Mouse (Mus musculus): ENCODE results near the gene Nek11. TPM values are rescaled to one million over a fixed set of nuclear protein-coding genes. Genes with fewer than 3 reads are reported as not detected.

Nek11 gene
- polyA plus RNA-seq, 1 experiment from 2014 or later = 4.0 TPM

DNA sequence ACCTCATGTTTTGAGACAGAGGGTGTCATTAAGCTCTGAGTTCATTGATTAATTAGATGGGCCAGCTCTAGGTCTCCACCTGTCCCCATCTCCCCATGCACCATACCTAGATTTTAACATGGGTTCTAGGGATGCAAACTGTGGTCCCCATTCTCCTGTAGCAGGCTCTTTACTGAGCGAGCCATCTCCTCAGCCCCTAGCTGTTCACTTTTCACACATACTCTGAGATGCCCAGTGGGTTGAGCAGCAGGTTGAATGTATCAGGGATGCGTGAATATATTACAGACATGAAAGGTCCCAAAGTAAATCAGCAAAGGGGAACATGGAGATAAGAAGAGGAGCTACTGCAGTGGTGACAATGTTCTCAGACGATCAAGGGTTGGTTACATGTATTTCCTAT, 52.8 kb downstream of the Nek11 start:
- no peaks in the 10 kb centered on the region for H3K36me3 ChIP-seq (ENCODE audit: control insufficient read depth, insufficient read depth, low read length)
- H3K4me3 ChIP-seq (ENCODE audit: low read depth, low read length) = no peak overlapping the region
- H3K9me3 ChIP-seq (ENCODE audit: control insufficient read depth, low read length) = no peaks in the 10 kb centered on the region
- peak; percentile 41; the same call in 1 of the 2 replicates for ATAC-seq (ENCODE audit: low read depth)
- no peak overlapping the region for H3K9ac ChIP-seq (replicated peaks; ENCODE audit: low read depth, low read length)
- no peaks in the 10 kb centered on the region for H3K27me3 ChIP-seq (ENCODE audit: control insufficient read depth, insufficient read depth, low read length)
- H3K4me1 ChIP-seq (ENCODE audit: control insufficient read depth, insufficient read depth, low read length) = no peaks in the 10 kb centered on the region
- 67% methylated on average over 3 of the region's 3 CpGs for WGBS
- no peak overlapping the region for H3K4me2 ChIP-seq (ENCODE audit: low read depth, low read length)
- H3K27ac ChIP-seq (ENCODE audit: low read depth, low read length) = peak overlapping the region; percentile 72

DNA sequence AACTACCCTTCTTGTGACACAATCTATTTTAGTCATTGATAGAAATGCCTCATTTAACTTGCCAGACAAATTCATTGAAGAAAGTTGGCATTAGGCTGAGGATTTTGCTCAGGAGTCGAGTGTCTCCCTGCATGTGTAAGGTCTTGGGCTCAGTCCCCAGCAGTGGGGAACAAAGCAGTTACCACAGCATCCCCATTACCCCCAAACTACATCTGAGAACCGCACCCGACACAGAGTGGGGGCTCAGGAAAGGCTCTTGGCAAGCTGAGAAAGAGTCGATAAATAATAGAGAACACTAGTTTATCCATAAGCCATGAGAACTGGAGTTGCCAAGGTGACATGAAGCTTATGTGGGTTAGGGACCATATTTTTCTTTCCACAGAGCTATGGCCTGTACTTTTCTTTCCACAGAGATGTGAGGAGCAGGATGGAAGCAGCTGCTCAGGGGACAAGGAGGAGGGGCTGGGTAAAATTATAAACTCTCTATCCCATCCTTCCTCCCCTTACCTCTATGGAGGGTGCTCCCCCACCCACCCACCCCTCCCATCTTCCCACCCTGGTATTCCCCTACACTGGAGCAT, 62.8 kb downstream of the Nek11 start:
- Histone ChIP-seq H3K4me2 (ENCODE audit: low read depth, low read length) (no peak overlapping the region), H3K4me1 (ENCODE audit: control insufficient read depth, insufficient read depth, low read length) (no peaks in the 10 kb centered on the region), H3K9me3 (ENCODE audit: control insufficient read depth, low read length) (no peaks in the 10 kb centered on the region), H3K4me3 (ENCODE audit: low read depth, low read length) (no peak overlapping the region), H3K27ac (ENCODE audit: low read depth, low read length) (no peak overlapping the region), H3K36me3 (ENCODE audit: control insufficient read depth, insufficient read depth, low read length) (no peaks in the 10 kb centered on the region), H3K27me3 (ENCODE audit: control insufficient read depth, insufficient read depth, low read length) (no peaks in the 10 kb centered on the region), H3K9ac (replicated peaks; ENCODE audit: low read depth, low read length) (no peak overlapping the region)
- 69% methylated on average over 4 of the region's 4 CpGs for WGBS
- peak; percentile 87 for ATAC-seq (ENCODE audit: low read depth)

DNA sequence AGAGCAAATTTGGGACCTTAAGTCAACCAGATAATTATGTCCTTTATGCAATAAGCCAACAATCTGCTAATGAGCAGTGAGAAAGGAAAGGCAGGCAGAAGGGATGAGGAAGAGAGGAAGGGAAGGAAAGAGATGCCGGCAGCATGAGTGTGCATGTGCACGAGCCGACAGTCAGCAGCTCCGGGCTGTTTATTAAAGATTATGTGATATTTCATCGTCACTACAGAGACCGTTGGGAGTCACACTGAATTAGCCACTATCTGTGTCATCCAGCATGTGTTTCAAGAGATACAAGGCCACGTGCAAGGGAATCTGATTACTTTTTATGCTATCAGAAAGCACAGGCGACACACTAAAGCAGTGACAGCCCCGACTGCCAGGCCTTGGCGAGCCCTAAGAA, 73.5 kb downstream of the Nek11 start:
- no peak for ATAC-seq (ENCODE audit: low read depth)
- Histone ChIP-seq H3K4me3 (ENCODE audit: low read depth, low read length) (no peak overlapping the region), H3K27ac (ENCODE audit: low read depth, low read length) (no peak overlapping the region), H3K36me3 (ENCODE audit: control insufficient read depth, insufficient read depth, low read length) (no peaks in the 10 kb centered on the region), H3K9ac (replicated peaks; ENCODE audit: low read depth, low read length) (no peak overlapping the region), H3K27me3 (ENCODE audit: control insufficient read depth, insufficient read depth, low read length) (no peaks in the 10 kb centered on the region), H3K4me2 (ENCODE audit: low read depth, low read length) (no peak overlapping the region), H3K4me1 (ENCODE audit: control insufficient read depth, insufficient read depth, low read length) (no peaks in the 10 kb centered on the region), H3K9me3 (ENCODE audit: control insufficient read depth, low read length) (no peaks in the 10 kb centered on the region)
- 77% methylated on average over 10 of the region's 10 CpGs for WGBS

DNA sequence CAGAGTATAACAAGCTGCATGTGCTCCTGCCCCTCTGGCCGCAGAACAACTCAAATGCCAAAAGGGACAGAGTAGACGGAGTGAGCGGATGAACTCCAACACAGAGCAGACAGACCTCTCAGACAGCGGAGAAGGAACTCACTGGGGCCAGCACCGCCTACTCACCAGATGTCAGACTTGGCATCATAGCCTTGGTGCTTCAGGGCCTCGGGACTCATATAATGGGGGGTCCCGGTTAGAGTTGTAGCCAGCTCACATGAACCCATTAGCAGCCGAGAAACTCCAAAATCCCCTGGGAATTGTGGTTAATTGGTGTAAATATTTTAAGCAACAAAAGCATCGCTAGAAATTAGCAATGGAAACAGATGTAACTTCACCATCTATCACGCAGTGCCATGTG, 82.1 kb downstream of the Nek11 start:
- 46% methylated on average over 10 of the region's 10 CpGs for WGBS
- H3K4me2 ChIP-seq (ENCODE audit: low read depth, low read length) = no peak overlapping the region
- no peaks in the 10 kb centered on the region for H3K27me3 ChIP-seq (ENCODE audit: control insufficient read depth, insufficient read depth, low read length)
- H3K27ac ChIP-seq (ENCODE audit: low read depth, low read length) = 0 out of 2 replicates have a peak overlapping the region, but pooled peaks have one; percentile 28
- H3K9me3 ChIP-seq (ENCODE audit: control insufficient read depth, low read length) = no peaks in the 10 kb centered on the region
- peaks cover 5% of the 10 kb centered on the region; the same call in 1 of the 2 replicates for H3K4me1 ChIP-seq (ENCODE audit: control insufficient read depth, insufficient read depth, low read length)
- ATAC-seq (ENCODE audit: low read depth) = peak; percentile 66
- no peak overlapping the region for H3K9ac ChIP-seq (replicated peaks; ENCODE audit: low read depth, low read length)
- H3K4me3 ChIP-seq (ENCODE audit: low read depth, low read length) = no peak overlapping the region
- H3K36me3 ChIP-seq (ENCODE audit: control insufficient read depth, insufficient read depth, low read length) = no peaks in the 10 kb centered on the region

DNA sequence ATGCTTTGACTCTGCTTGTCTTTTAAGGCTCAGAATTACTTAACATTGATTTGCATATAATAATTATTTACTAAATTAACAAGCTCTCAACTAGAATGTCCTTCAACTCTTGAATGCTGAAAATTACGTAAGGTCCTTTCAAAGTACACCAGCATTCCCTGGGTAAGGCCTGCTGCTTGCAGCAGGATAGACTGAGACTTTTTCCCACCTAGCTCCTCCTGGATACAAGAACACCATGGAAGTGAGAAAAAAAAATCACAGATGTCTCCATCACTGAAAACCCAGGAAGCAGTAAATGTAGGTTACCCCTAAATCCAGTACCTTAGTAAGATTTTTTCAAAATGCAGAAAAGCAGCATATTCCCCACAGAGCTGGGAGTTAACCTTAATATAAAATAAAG, 82.6 kb downstream of the Nek11 start:
- no peak overlapping the region for H3K27ac ChIP-seq (ENCODE audit: low read depth, low read length)
- H3K36me3 ChIP-seq (ENCODE audit: control insufficient read depth, insufficient read depth, low read length) = no peaks in the 10 kb centered on the region
- no peak overlapping the region for H3K4me2 ChIP-seq (ENCODE audit: low read depth, low read length)
- H3K9me3 ChIP-seq (ENCODE audit: control insufficient read depth, low read length) = no peaks in the 10 kb centered on the region
- no peaks in the 10 kb centered on the region for H3K27me3 ChIP-seq (ENCODE audit: control insufficient read depth, insufficient read depth, low read length)
- 69% methylated on average over 1 of the region's 1 CpGs for WGBS
- H3K9ac ChIP-seq (replicated peaks; ENCODE audit: low read depth, low read length) = no peak overlapping the region
- H3K4me1 ChIP-seq (ENCODE audit: control insufficient read depth, insufficient read depth, low read length) = peaks cover 5% of the 10 kb centered on the region; the same call in 1 of the 2 replicates
- no peak for ATAC-seq (ENCODE audit: low read depth)
- no peak overlapping the region for H3K4me3 ChIP-seq (ENCODE audit: low read depth, low read length)

GRCm38 (mm10) chr9:105309553-105310281, 85.6 kb downstream of the Nek11 start:
- Histone ChIP-seq H3K4me3 (ENCODE audit: low read depth, low read length) (no peak overlapping the region), H3K9me3 (ENCODE audit: control insufficient read depth, low read length) (no peaks in the 10 kb centered on the region), H3K4me1 (ENCODE audit: control insufficient read depth, insufficient read depth, low read length) (peaks cover 9% of the 10 kb centered on the region; the same call in 1 of the 2 replicates), H3K27me3 (ENCODE audit: control insufficient read depth, insufficient read depth, low read length) (no peaks in the 10 kb centered on the region), H3K4me2 (ENCODE audit: low read depth, low read length) (no peak overlapping the region), H3K36me3 (ENCODE audit: control insufficient read depth, insufficient read depth, low read length) (no peaks in the 10 kb centered on the region), H3K9ac (replicated peaks; ENCODE audit: low read depth, low read length) (no peak overlapping the region), H3K27ac (ENCODE audit: low read depth, low read length) (peak overlapping the region; percentile 25; the same call in 1 of the 2 replicates)
- peak; percentile 82 for ATAC-seq (ENCODE audit: low read depth)
- 17% methylated on average over 9 of the region's 9 CpGs for WGBS

GRCm38 (mm10) chr9:105306042-105306441, 89.3 kb downstream of the Nek11 start:
- H3K4me1 ChIP-seq (ENCODE audit: control insufficient read depth, insufficient read depth, low read length) = peaks cover 9% of the 10 kb centered on the region; the same call in 1 of the 2 replicates
- no peak overlapping the region for H3K4me3 ChIP-seq (ENCODE audit: low read depth, low read length)
- 79% methylated on average over 2 of the region's 2 CpGs for WGBS
- ATAC-seq (ENCODE audit: low read depth) = no peak
- no peaks in the 10 kb centered on the region for H3K27me3 ChIP-seq (ENCODE audit: control insufficient read depth, insufficient read depth, low read length)
- H3K36me3 ChIP-seq (ENCODE audit: control insufficient read depth, insufficient read depth, low read length) = no peaks in the 10 kb centered on the region
- H3K9ac ChIP-seq (replicated peaks; ENCODE audit: low read depth, low read length) = no peak overlapping the region
- no peak overlapping the region for H3K4me2 ChIP-seq (ENCODE audit: low read depth, low read length)
- no peaks in the 10 kb centered on the region for H3K9me3 ChIP-seq (ENCODE audit: control insufficient read depth, low read length)
- H3K27ac ChIP-seq (ENCODE audit: low read depth, low read length) = no peak overlapping the region

- H3K9me3 ChIP-seq (ENCODE audit: control insufficient read depth, low read length) = no peaks in the 10 kb centered on the region
- H3K4me3 ChIP-seq (ENCODE audit: low read depth, low read length) = no peak overlapping the region
- no peak overlapping the region for H3K27ac ChIP-seq (ENCODE audit: low read depth, low read length)
- no peak for ATAC-seq (ENCODE audit: low read depth)
- 68% methylated on average over 3 of the region's 3 CpGs for WGBS
- H3K4me1 ChIP-seq (ENCODE audit: control insufficient read depth, insufficient read depth, low read length) = 0 out of 2 replicates have a peak, but pooled peaks cover 3% of the 10 kb centered on the region
- H3K36me3 ChIP-seq (ENCODE audit: control insufficient read depth, insufficient read depth, low read length) = no peaks in the 10 kb centered on the region
- H3K4me2 ChIP-seq (ENCODE audit: low read depth, low read length) = no peak overlapping the region
- no peak overlapping the region for H3K9ac ChIP-seq (replicated peaks; ENCODE audit: low read depth, low read length)
- no peaks in the 10 kb centered on the region for H3K27me3 ChIP-seq (ENCODE audit: control insufficient read depth, insufficient read depth, low read length)
These were observed 93.1 kb downstream of the Nek11 start for GRCm38 (mm10) chr9:105302230-105302629.

GRCm38 (mm10) chr9:105301396-105301795, 93.9 kb downstream of the Nek11 start:
- Histone ChIP-seq H3K27me3 (ENCODE audit: control insufficient read depth, insufficient read depth, low read length) (no peaks in the 10 kb centered on the region), H3K9ac (replicated peaks; ENCODE audit: low read depth, low read length) (no peak overlapping the region), H3K27ac (ENCODE audit: low read depth, low read length) (no peak overlapping the region), H3K4me2 (ENCODE audit: low read depth, low read length) (no peak overlapping the region), H3K4me3 (ENCODE audit: low read depth, low read length) (no peak overlapping the region), H3K4me1 (ENCODE audit: control insufficient read depth, insufficient read depth, low read length) (0 out of 2 replicates have a peak, but pooled peaks cover 3% of the 10 kb centered on the region), H3K9me3 (ENCODE audit: control insufficient read depth, low read length) (no peaks in the 10 kb centered on the region), H3K36me3 (ENCODE audit: control insufficient read depth, insufficient read depth, low read length) (no peaks in the 10 kb centered on the region)
- WGBS = 83% methylated on average over 1 of the region's 1 CpGs
- no peak for ATAC-seq (ENCODE audit: low read depth)

Data from neural tube, embryonic 14.5 days (tissue).